Mouse (Mus musculus) G1E-ER4 (cell line): ENCODE data around the gene Slc25a45. TPM values are rescaled to one million over a fixed set of nuclear protein-coding genes. Genes with fewer than 3 reads are reported as not detected.

Source experiments
- GATA1 ChIP-seq: IDR thresholded peaks from one replicate; pipeline ENCODE4 v1.8.0; 2012; ENCODE audit warnings: low read length, inconsistent platforms
- polyA plus RNA-seq: library from polyadenylated mRNA; stranded (reverse); fragments of >175 nt; gene quantifications from 2 replicates; pipeline ENCODE4 v1.2.3, GENCODE M21; 2012

The Slc25a45 gene
- polyA plus RNA-seq, 1 experiment: 0.15 TPM

DNA sequence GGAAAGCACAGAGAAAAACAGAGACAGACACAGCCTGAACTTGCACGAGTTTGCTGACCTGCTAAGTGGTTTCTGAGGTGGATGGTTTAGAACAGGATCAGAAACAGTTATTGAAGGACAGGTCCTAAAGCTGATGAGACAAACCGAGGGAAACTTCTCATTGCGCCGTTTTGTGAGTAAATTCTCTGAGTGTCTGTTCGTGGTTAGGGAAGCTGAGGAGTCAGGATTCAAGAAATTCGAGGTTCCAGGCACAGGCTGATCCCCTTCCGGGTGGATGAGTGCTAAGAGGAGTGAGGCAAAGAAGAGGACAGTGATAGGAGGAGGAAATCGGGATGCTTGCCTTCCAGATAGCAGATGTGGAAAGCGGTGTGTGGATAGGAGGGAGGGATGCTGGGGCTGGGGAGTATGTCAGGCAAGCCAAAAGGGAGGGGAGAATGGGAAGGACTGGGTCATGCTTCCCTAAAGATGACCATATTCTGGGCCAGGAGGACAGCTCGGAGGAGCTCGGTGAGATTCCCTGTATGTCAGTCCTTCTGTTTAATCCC is 47.8 kb downstream of the Slc25a45 start:
- no peak for TF ChIP-seq GATA1

GRCm38 (mm10) chr19:5927026-5927425 is 49.4 kb downstream of the Slc25a45 start:
- no peak for TF ChIP-seq GATA1

DNA sequence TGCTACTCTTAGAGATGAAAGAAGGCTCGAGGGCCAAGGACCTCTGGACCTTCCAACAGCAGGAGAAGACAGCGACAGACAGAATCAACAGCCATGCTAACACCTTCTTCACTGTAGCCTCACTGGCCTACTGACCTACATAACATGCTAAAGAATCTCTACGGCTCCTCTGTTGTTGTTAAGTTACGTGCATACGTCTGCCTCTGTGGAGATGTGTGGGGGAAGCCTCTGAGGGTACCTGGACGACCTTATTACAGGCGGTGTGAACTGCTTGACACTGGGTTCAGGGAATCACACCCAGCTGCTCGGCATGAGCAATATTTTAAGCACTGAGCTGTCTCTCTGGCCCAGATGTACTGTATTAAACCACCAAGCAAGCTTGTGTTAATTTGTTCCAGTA is 49.9 kb downstream of the Slc25a45 start:
- TF ChIP-seq GATA1: no peak

GRCm38 (mm10) chr19:5928104-5928503 is 50.5 kb downstream of the Slc25a45 start:
- TF ChIP-seq GATA1: no peak

GRCm38 (mm10) chr19:5928546-5928945 is 50.9 kb downstream of the Slc25a45 start:
- no peak for TF ChIP-seq GATA1

DNA sequence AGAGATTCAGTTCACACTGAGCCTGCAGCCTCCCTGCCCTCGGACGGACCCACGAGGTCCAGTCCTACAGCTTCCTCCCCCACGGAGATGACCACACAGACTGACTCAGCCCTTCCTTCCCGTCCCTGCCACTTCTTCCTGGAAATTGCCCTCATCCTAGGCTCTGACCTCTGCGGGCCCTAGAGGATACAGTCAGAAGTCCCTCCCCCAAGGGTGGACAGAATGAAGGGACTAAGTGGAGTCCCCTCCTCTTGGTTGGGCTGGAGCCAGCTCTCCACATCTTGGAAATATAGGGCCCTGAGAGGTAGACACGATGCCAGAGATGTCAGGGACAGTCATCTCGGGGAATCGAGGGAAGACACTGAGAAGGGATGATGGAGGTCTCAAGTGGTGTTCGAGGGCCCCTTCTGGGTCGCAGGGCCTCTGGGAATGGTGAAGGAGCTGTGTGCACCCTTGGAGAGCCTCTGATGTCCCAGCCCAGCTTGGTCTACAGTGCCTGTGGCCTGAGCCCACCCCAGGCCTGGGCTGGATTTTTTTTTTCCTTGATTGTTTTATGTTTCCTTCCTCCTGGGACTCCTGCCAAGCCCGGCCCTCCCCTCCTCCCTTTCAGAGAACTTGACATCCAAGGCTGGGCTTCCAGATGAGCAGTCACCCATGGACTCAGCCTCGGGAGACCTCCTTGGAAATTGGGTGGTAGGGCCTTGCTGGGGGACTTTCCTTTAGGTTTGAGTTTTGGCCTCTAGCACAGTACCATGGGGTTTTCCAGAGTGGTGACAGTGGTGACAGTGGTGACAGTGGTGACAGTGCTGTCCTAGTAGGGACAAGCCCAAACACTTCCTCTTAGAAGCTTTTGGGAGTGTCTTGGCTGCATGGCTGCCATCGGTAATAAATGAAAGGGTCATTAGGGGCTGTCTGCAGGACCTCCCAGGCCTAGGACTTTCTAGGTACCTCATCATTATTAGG is 52.3 kb downstream of the Slc25a45 start:
- no peak for TF ChIP-seq GATA1

DNA sequence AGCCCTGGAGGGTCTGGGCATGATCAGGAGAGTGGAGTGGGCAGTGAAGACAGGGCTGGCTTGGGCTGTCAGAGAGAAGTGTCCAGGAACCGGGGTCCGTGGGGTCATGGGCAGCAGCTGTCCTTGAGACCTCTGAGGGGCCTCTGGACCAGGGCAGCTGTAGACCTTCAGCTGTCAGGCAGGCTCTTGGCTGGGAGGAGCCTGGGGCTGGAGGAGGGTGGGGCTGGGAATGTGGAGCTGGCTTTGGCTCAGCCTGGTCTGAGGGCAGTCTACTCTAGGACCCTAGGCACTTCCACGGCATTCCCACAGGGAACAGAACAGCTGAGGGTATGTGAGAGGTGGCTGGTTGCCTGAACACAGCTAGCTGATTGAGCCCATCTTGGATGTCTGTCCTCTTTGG is 57.7 kb downstream of the Slc25a45 start:
- no peak for TF ChIP-seq GATA1

Other genes with a start within 250 kb of the Slc25a45 start
- 79.0 and 109 TPM in 2 replicates for gene Rela, start 240.3 kb upstream of the Slc25a45 start, polyA plus RNA-seq
- 89.3 and 105 TPM in 2 replicates for gene Sipa1, start 214.1 kb upstream of the Slc25a45 start, polyA plus RNA-seq
- 136 and 165 TPM in 2 replicates for gene Map3k11, start 189.1 kb upstream of the Slc25a45 start, polyA plus RNA-seq
- 206 and 209 TPM in 2 replicates for gene Pcnx3, start 188.9 kb upstream of the Slc25a45 start, polyA plus RNA-seq
- gene Kcnk7, start 173.4 kb upstream of the Slc25a45 start, polyA plus RNA-seq: 0.21 and 0.23 TPM in 2 replicates
- 91.2 and 97.8 TPM in 2 replicates for gene Ehbp1l1, start 151.5 kb upstream of the Slc25a45 start, polyA plus RNA-seq
- gene Fam89b, start 148.2 kb upstream of the Slc25a45 start, polyA plus RNA-seq: 71.1 and 79.7 TPM in 2 replicates
- not detected in 2 replicates for gene Ltbp3, start 136.9 kb upstream of the Slc25a45 start, polyA plus RNA-seq
- gene Scyl1, start 106.4 kb upstream of the Slc25a45 start, polyA plus RNA-seq: 76.3 and 96.3 TPM in 2 replicates
- 12.9 and 13.6 TPM in 2 replicates for gene Frmd8, start 2.5 kb upstream of the Slc25a45 start, polyA plus RNA-seq
- 0.73 and 1.3 TPM in 2 replicates for gene Tigd3, start 16.3 kb downstream of the Slc25a45 start, polyA plus RNA-seq
- gene Dpf2, start 35.2 kb downstream of the Slc25a45 start, polyA plus RNA-seq: 34.4 and 70.2 TPM in 2 replicates
- gene Cdc42ep2, start 47.0 kb downstream of the Slc25a45 start, polyA plus RNA-seq: 0.39 and 0.43 TPM in 2 replicates
- gene Pola2, start 86.4 kb downstream of the Slc25a45 start, polyA plus RNA-seq: 45.7 and 48.5 TPM in 2 replicates
- gene Slc22a20, start 108.3 kb downstream of the Slc25a45 start, polyA plus RNA-seq: not detected in 2 replicates
- 83.7 and 139 TPM in 2 replicates for gene Capn1, start 138.1 kb downstream of the Slc25a45 start, polyA plus RNA-seq
- gene Syvn1, start 168.8 kb downstream of the Slc25a45 start, polyA plus RNA-seq: 90.1 and 101 TPM in 2 replicates
- 37.7 and 52.6 TPM in 2 replicates for gene Mrpl49, start 180.0 kb downstream of the Slc25a45 start, polyA plus RNA-seq
- gene Fau, start 180.0 kb downstream of the Slc25a45 start, polyA plus RNA-seq: 3,884 and 3,991 TPM in 2 replicates
- 98.9 and 102 TPM in 2 replicates for gene Znhit2, start 183.4 kb downstream of the Slc25a45 start, polyA plus RNA-seq
- gene Tm7sf2, start 190.6 kb downstream of the Slc25a45 start, polyA plus RNA-seq: 26.5 and 33.6 TPM in 2 replicates
- gene Vps51, start 199.4 kb downstream of the Slc25a45 start, polyA plus RNA-seq: 39.5 and 65.2 TPM in 2 replicates
- not detected in 2 replicates for gene Tmem262, start 202.2 kb downstream of the Slc25a45 start, polyA plus RNA-seq
- 0.53 and 0.67 TPM in 2 replicates for gene Gm28374, start 204.4 kb downstream of the Slc25a45 start, polyA plus RNA-seq
- 61.7 and 75.6 TPM in 2 replicates for gene Zfpl1, start 207.1 kb downstream of the Slc25a45 start, polyA plus RNA-seq
- gene Cdca5, start 207.2 kb downstream of the Slc25a45 start, polyA plus RNA-seq: 13.3 and 17.8 TPM in 2 replicates
- gene AC131692.1, start 216.6 kb downstream of the Slc25a45 start, polyA plus RNA-seq: 3.5 and 4.9 TPM in 2 replicates
- 0.38 and 0.46 TPM in 2 replicates for gene Naaladl1, start 228.0 kb downstream of the Slc25a45 start, polyA plus RNA-seq
- 82.9 and 91.0 TPM in 2 replicates for gene Sac3d1, start 240.8 kb downstream of the Slc25a45 start, polyA plus RNA-seq